Mouse (Mus musculus): ENCODE measurements around the gene Ube2ql1.

GRCm38 (mm10) chr13:69673197-69673920 is 66.3 kb downstream of the Ube2ql1 start:
- no peak for TF ChIP-seq CTCF (IDR thresholded peaks at IDR 0.05; ENCODE audit: low read depth)
- TF ChIP-seq EP300 (IDR thresholded peaks at IDR 0.05; ENCODE audit: low read depth) = no peak
